Mouse (Mus musculus): ENCODE measurements around the gene Zmat5. TPM values are rescaled to one million over a fixed set of nuclear protein-coding genes. Genes with fewer than 3 reads are reported as not detected.

The Zmat5 gene
- polyA plus RNA-seq, 1 experiment from 2014 or later, result 76.7 TPM

DNA sequence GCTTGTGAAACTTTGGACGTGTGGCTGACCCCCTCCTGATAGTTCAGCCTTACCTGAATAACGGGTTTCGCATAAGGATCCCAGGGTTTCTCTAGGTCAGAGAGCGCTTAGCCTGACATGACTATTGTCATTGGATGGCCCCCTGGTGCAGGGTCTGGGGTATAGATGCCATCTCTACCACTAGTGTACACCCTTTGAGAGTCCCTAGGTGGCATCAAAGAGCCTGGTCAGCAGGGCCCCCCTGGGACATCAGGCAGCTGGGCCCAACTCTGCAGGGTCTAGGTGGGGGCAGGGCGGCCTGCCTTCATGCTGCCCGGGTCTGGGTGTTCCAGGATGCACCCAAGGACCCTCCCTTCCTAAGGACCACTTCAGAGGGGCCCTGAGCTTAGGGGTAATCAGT lies 31.9 kb downstream of the Zmat5 start:
- Histone ChIP-seq H3K4me2 (no peak overlapping the region), H3K9me3 (no peaks in the 10 kb centered on the region), H3K4me3 (replicated peaks) (no peak overlapping the region), H3K27me3 (peaks cover 18% of the 10 kb centered on the region), H3K4me1 (replicated peaks) (peaks cover 12% of the 10 kb centered on the region; the same call in 1 of the 2 replicates), H3K9ac (replicated peaks) (no peak overlapping the region), H3K27ac (no peak overlapping the region), H3K36me3 (peaks cover 13% of the 10 kb centered on the region; the same call in 1 of the 2 replicates)
- no peak for ATAC-seq (ENCODE audit: insufficient number of reproducible peaks, insufficient read depth, low FRiP score, low TSS enrichment, low read depth)
- WGBS, result 41% methylated on average over 6 of the region's 6 CpGs

DNA sequence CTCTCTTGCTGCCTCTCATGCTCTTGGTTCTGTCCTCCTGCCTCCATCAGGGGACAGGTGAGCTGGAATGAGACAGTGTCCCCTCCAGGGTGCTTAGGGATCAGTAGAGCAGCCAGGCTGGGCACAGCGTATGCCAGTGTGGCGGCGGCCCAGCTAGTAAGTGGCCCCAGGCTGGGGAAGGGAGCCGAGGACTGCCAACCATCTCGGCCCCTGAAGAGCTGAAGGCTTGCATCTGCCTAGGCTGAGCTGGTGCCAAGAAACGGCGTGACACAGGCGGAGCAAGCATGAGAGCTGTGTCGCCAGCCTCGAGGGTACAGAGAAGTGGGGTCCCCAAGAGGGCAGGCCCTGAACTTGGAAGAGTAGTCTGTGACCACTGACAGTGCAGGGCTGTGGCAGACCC lies 33.2 kb downstream of the Zmat5 start:
- Histone ChIP-seq H3K36me3 (peaks cover 7% of the 10 kb centered on the region; the same call in 1 of the 2 replicates), H3K4me1 (replicated peaks) (peaks cover 12% of the 10 kb centered on the region; the same call in 1 of the 2 replicates), H3K9ac (replicated peaks) (no peak overlapping the region), H3K27ac (no peak overlapping the region), H3K27me3 (peaks cover 31% of the 10 kb centered on the region), H3K9me3 (no peaks in the 10 kb centered on the region), H3K4me2 (no peak overlapping the region), H3K4me3 (replicated peaks) (no peak overlapping the region)
- WGBS, result 83% methylated on average over 10 of the region's 10 CpGs
- no peak for ATAC-seq (ENCODE audit: insufficient number of reproducible peaks, insufficient read depth, low FRiP score, low TSS enrichment, low read depth)

DNA sequence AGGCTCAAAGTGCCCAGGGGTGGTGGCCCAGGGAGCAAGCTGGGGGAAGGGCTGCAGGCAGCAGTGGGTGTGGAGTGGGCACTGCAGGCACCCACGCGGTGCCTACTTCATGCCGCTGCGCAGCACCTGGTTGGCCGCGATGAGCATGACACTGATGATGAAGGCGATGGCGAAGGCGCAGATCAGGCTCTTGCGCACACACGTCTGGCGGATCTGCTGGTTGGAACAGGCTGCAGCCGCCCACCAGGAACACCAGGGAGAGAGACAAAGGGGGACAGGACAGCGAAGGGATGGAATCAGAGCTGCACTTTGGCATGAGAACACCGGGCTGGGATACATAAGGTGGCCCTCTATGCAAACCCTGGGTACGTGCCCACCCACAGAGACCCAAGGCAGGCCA lies 34.2 kb downstream of the Zmat5 start:
- WGBS, result 95% methylated on average over 16 of the region's 16 CpGs
- Histone ChIP-seq H3K27ac (no peak overlapping the region), H3K27me3 (peaks cover 42% of the 10 kb centered on the region), H3K9me3 (no peaks in the 10 kb centered on the region), H3K36me3 (0 out of 2 replicates have a peak, but pooled peaks cover 4% of the 10 kb centered on the region), H3K9ac (replicated peaks) (no peak overlapping the region), H3K4me2 (no peak overlapping the region), H3K4me3 (replicated peaks) (no peak overlapping the region), H3K4me1 (replicated peaks) (peaks cover 12% of the 10 kb centered on the region; the same call in 1 of the 2 replicates)
- no peak for ATAC-seq (ENCODE audit: insufficient number of reproducible peaks, insufficient read depth, low FRiP score, low TSS enrichment, low read depth)

DNA sequence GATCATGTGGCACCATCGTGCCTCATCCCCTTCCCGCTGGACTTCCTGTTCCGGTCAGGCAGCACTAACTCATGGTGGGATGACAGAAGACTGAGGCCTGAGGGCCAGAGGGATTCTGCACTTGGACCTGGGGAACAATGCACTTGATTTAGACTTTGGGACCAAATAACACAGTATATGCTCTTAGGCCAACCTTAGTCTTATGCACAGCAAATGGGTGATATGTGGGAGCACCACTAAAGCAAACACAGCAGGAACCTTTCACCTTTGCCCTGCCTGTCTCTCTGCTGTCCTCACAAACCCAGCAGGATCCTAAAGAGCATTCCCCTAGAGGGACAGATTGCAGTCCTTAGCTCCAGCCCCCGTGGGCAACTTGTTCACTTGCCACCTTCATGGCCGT lies 36.3 kb downstream of the Zmat5 start:
- Histone ChIP-seq H3K36me3 (0 out of 2 replicates have a peak, but pooled peaks cover under 1% of the 10 kb centered on the region), H3K9me3 (no peaks in the 10 kb centered on the region)

DNA sequence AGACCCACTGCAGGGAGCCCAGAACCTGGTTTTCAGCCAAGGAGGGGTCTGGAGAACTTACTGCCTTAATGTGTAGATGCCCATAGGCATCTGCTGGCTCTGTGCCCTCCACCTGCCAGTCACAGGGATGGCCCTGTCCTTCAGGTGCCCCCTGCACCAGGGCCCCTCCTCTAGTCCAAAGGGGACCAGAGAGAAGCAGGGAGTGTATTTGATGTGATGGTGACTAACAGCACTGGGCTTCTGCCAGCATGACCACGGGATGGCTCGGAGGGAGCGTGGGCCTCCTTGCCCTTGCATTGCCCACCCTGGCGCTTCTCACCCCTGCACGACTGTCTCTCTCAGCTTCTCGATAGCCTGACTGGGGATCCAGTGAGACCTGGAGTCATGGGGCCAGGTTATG lies 40.2 kb downstream of the Zmat5 start:
- Histone ChIP-seq H3K4me1 (replicated peaks) (peaks cover 18% of the 10 kb centered on the region), H3K27ac (no peak overlapping the region)

More for the DNA sequence above, 36.3 kb downstream of the Zmat5 start:
- WGBS, result 55% methylated on average over 5 of the region's 5 CpGs
- Histone ChIP-seq H3K4me2 (no peak overlapping the region), H3K27me3 (peaks cover 62% of the 10 kb centered on the region), H3K9ac (replicated peaks) (no peak overlapping the region), H3K27ac (no peak overlapping the region), H3K4me3 (replicated peaks) (no peak overlapping the region), H3K4me1 (replicated peaks) (peaks cover 7% of the 10 kb centered on the region)
- ATAC-seq (ENCODE audit: insufficient number of reproducible peaks, insufficient read depth, low FRiP score, low TSS enrichment, low read depth), result no peak

DNA sequence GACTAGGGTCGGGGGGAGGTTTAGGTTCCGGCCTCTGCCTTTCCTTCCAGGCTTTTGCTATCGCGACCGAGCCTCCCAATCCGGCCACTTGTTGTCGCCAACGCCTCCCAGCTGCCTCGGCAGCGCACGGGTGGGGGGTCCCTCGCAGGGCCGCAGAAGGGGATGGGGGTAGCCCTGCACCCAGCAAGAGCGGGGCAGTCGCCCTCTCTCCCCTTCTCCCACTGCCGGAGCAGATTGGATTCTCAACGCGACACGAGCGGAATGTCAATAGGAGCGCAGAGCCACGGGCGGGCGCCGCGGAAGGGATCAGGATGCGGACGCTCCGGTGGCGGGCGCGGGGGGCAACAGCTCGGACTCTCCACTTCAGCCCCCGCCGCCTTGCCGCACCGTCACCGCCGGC lies 41.5 kb downstream of the Zmat5 start:
- ATAC-seq (ENCODE audit: insufficient number of reproducible peaks, insufficient read depth, low FRiP score, low TSS enrichment, low read depth), result no peak
- peak overlapping the region; percentile 97 for H3K4me2 ChIP-seq
- no peaks in the 10 kb centered on the region for H3K9me3 ChIP-seq
- H3K4me1 ChIP-seq (replicated peaks), result peaks cover 18% of the 10 kb centered on the region
- WGBS, result under 1% methylated on average over 36 of the region's 39 CpGs
- peaks cover 99% of the 10 kb centered on the region for H3K27me3 ChIP-seq
- H3K36me3 ChIP-seq, result no peaks in the 10 kb centered on the region
- H3K9ac ChIP-seq (replicated peaks), result peak overlapping the region; percentile 44; the same call in 1 of the 2 replicates
- H3K4me3 ChIP-seq (replicated peaks), result peak overlapping the region; percentile 53
- H3K27ac ChIP-seq, result no peak overlapping the region

More for the DNA sequence above, 40.2 kb downstream of the Zmat5 start:
- WGBS, result 65% methylated on average over 6 of the region's 6 CpGs
- peaks cover 95% of the 10 kb centered on the region for H3K27me3 ChIP-seq
- no peaks in the 10 kb centered on the region for H3K9me3 ChIP-seq
- no peak overlapping the region for H3K4me3 ChIP-seq (replicated peaks)
- no peak overlapping the region for H3K9ac ChIP-seq (replicated peaks)
- no peaks in the 10 kb centered on the region for H3K36me3 ChIP-seq
- no peak overlapping the region for H3K4me2 ChIP-seq
- ATAC-seq (ENCODE audit: insufficient number of reproducible peaks, insufficient read depth, low FRiP score, low TSS enrichment, low read depth), result no peak

DNA sequence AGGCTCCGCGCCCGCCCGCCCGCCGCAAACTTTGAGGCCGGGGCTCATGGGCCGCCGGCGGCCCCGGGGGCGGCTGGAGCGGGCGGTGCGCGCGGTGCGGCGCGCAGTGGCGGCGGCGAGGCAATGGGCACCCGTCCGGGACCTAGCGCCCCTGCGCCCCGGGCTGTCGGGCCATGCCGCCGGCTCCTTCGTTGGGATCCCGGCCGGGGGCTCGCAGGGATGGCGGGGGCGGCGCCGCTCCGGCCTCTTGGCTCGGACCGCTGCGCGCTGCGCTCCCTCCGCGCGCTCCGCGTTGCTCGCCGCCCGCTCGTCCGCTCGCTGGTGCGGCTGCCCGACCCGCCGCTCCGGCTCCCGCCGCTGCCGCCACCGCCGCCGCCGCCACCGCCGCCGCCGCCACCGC lies 42.3 kb downstream of the Zmat5 start, which contains the start of gene Cabp7:
Gene Cabp7 (minus strand): TSS at position 46 of the 400 bp plus-strand sequence.
- no peaks in the 10 kb centered on the region for H3K9me3 ChIP-seq
- H3K9ac ChIP-seq (replicated peaks), result peak within 1 kb of the TSS; percentile 44
- H3K4me1 ChIP-seq (replicated peaks), result peaks cover 18% of the 10 kb centered on the region
- under 1% methylated on average over 24 of the region's 73 CpGs for WGBS
- H3K4me3 ChIP-seq (replicated peaks), result peak within 1 kb of the TSS; percentile 53
- peak within 1 kb of the TSS; percentile 97 for H3K4me2 ChIP-seq
- H3K27me3 ChIP-seq, result peaks cover 97% of the 10 kb centered on the region
- H3K27ac ChIP-seq, result no peak within 1 kb of the TSS
- H3K36me3 ChIP-seq, result no peaks in the 10 kb centered on the region
- no peak for ATAC-seq (ENCODE audit: insufficient number of reproducible peaks, insufficient read depth, low FRiP score, low TSS enrichment, low read depth)

DNA sequence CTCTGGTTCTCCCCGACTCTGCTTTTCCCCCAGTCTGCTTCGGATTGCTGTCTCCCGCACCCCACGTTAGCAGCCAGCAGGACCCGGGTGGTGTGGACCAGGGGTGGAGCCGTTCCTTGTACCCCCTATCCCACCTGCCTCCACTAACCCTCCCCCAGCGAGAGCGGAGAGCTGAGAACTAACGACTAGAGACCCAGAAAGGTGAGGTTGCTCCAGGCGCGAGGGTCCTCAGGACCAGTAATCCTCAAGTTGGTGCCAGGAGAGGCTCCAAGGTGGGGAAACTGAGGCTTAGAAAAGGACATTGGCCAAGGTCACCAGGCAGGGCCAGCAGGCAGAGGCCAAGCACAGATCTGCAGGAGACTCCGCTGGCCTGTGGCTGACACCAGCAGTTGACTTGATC lies 42.8 kb downstream of the Zmat5 start:
- peak overlapping the region; percentile 44; the same call in 1 of the 2 replicates for H3K9ac ChIP-seq (replicated peaks)
- WGBS, result 2% methylated on average over 12 of the region's 12 CpGs
- H3K27ac ChIP-seq, result no peak overlapping the region
- no peak for ATAC-seq (ENCODE audit: insufficient number of reproducible peaks, insufficient read depth, low FRiP score, low TSS enrichment, low read depth)
- H3K36me3 ChIP-seq, result no peaks in the 10 kb centered on the region
- H3K4me3 ChIP-seq (replicated peaks), result peak overlapping the region; percentile 53
- peak overlapping the region; percentile 97 for H3K4me2 ChIP-seq
- peaks cover 97% of the 10 kb centered on the region for H3K27me3 ChIP-seq
- no peaks in the 10 kb centered on the region for H3K9me3 ChIP-seq
- H3K4me1 ChIP-seq (replicated peaks), result peaks cover 18% of the 10 kb centered on the region

DNA sequence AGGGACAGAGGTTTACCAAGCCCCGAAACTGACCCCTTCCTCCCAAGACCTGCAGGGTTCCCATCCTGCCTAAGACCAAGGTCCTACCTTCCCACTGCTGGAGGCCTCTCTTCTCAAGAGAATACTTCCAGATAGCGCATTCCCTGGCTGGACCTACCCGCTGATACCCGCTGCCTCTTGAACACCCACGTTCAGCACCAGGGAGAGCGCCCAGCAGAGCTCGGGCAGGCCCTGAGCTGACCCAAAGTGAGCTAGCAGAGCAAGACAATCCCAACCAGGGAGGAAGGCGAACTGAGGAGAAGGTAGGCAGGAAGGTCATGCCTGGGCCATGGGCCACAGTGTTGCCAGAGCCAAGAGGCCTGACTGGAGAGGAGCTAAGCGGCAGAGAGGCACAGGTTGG lies 45.8 kb downstream of the Zmat5 start:
- WGBS, result 4% methylated on average over 9 of the region's 9 CpGs
- no peak for ATAC-seq (ENCODE audit: insufficient number of reproducible peaks, insufficient read depth, low FRiP score, low TSS enrichment, low read depth)
- Histone ChIP-seq H3K36me3 (no peaks in the 10 kb centered on the region), H3K9me3 (peaks cover 6% of the 10 kb centered on the region; the same call in 1 of the 2 replicates), H3K4me2 (no peak overlapping the region), H3K9ac (replicated peaks) (no peak overlapping the region), H3K27ac (no peak overlapping the region), H3K4me3 (replicated peaks) (no peak overlapping the region), H3K4me1 (replicated peaks) (peaks cover 24% of the 10 kb centered on the region), H3K27me3 (peaks cover 81% of the 10 kb centered on the region)

DNA sequence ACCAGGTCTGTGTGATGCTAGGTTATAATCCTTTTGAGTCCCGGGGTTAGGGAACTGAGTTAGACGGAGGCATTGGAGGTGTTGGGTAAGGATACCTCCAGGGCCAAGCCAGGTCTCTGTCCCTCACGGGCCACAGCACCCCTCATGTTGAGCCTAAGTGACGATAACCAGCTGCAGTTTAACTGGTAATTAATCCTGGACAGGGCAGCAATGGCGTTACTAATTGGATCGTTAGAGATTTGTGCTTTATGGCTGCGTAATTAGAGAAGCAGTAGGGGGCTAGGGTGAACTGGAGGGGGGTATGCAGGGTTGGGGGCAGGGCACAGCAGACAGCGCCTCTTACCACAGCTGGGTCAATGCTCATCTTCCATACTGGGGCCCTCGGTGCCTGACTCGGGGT lies 48.4 kb downstream of the Zmat5 start:
- Histone ChIP-seq H3K36me3 (no peaks in the 10 kb centered on the region), H3K4me1 (replicated peaks) (peaks cover 6% of the 10 kb centered on the region; the same call in 1 of the 2 replicates), H3K27me3 (peaks cover 62% of the 10 kb centered on the region), H3K4me3 (replicated peaks) (no peak overlapping the region), H3K4me2 (no peak overlapping the region), H3K9me3 (peaks cover 6% of the 10 kb centered on the region; the same call in 1 of the 2 replicates), H3K9ac (replicated peaks) (no peak overlapping the region), H3K27ac (no peak overlapping the region)
- 25% methylated on average over 10 of the region's 10 CpGs for WGBS
- ATAC-seq (ENCODE audit: insufficient number of reproducible peaks, insufficient read depth, low FRiP score, low TSS enrichment, low read depth), result no peak

DNA sequence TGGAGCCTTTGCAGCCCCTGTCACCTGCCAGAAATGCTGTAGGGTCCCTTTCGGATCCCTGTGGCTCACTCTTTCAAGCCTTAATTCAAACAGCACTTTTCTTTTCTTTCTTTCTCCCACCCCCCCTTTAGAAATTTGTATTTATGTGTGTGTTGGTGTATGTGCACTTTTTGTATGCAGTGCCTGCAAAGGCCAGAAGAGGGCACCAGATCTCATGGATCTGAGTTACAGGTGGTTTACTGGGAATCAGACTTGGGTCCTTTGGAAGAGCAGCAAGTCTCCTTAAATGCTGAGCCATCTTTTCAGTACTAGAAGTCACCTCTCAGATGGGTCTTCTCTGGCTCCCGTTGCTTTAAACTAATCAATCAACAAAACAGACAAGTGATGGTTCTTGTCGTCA lies 49.6 kb downstream of the Zmat5 start:
- H3K27me3 ChIP-seq, result peaks cover 50% of the 10 kb centered on the region

DNA sequence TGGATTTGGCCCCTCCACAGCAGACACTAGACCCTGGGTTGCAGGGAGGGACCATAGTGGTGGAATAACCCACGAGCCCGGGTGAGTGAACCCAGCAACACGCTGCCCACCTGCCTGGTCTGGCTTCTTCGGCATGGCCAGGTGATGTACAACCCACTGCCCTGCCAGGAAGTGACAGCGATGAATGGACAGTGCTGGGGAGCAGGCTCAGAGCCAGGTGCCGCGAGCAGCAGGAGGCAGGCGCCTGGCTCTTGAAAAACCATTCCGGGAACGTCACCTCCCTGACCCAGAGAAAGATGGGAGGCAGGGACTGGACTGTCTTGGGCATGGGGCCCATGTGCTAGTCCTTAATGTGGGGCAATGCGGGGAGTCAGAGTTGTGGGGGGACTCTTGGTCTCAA lies 50.4 kb downstream of the Zmat5 start:
- WGBS, result 80% methylated on average over 11 of the region's 11 CpGs
- H3K4me1 ChIP-seq (replicated peaks), result peaks cover 6% of the 10 kb centered on the region; the same call in 1 of the 2 replicates
- no peak overlapping the region for H3K4me3 ChIP-seq (replicated peaks)
- no peak overlapping the region for H3K4me2 ChIP-seq
- H3K9ac ChIP-seq (replicated peaks), result no peak overlapping the region
- peaks cover 6% of the 10 kb centered on the region; the same call in 1 of the 2 replicates for H3K9me3 ChIP-seq
- peaks cover 42% of the 10 kb centered on the region for H3K27me3 ChIP-seq
- no peaks in the 10 kb centered on the region for H3K36me3 ChIP-seq
- no peak overlapping the region for H3K27ac ChIP-seq
- no peak for ATAC-seq (ENCODE audit: insufficient number of reproducible peaks, insufficient read depth, low FRiP score, low TSS enrichment, low read depth)

More for the DNA sequence above, 49.6 kb downstream of the Zmat5 start:
- ATAC-seq (ENCODE audit: insufficient number of reproducible peaks, insufficient read depth, low FRiP score, low TSS enrichment, low read depth), result no peak
- Histone ChIP-seq H3K9me3 (peaks cover 6% of the 10 kb centered on the region; the same call in 1 of the 2 replicates), H3K9ac (replicated peaks) (no peak overlapping the region), H3K27ac (no peak overlapping the region), H3K4me3 (replicated peaks) (no peak overlapping the region), H3K4me2 (no peak overlapping the region), H3K36me3 (no peaks in the 10 kb centered on the region), H3K4me1 (replicated peaks) (peaks cover 6% of the 10 kb centered on the region; the same call in 1 of the 2 replicates)
- 93% methylated on average over 3 of the region's 3 CpGs for WGBS

Measured in limb, embryonic 12.5 days (tissue).